Mouse (Mus musculus) neural tube, embryonic 14.5 days (tissue): ENCODE measurements around the gene Utp20. TPM values are rescaled to one million over a fixed set of nuclear protein-coding genes. Genes with fewer than 3 reads are reported as not detected.
"Not testable (repeated sequence)": the region's sequence is repeated elsewhere in the genome, so short reads cannot be mapped to it uniquely, and the experiment has no call there.

ENCODE experiments used
- ATAC-seq: fragments of 200-750 bp; cut with Nextera tagmentation; 2 replicates; pipeline ENCODE4 v1.8.0; 2017; ENCODE audit warnings: low read depth, mild to moderate bottlenecking, moderate TSS enrichment, moderate library complexity
- H3K27ac ChIP-seq: fragments of 300-500 bp; sonication (generic); 2 replicates; pipeline ENCODE4 v1.5.1; 2014; ENCODE audit warnings: low read depth, mild to moderate bottlenecking, control low read depth, low read length, moderate library complexity, mixed read lengths
- H3K27me3 ChIP-seq: fragments of 300-500 bp; sonication (generic); 2 replicates; pipeline ENCODE4 v1.6.1; 2014; ENCODE audit warnings: low read length; ENCODE audit not compliant: control insufficient read depth, insufficient read depth
- H3K36me3 ChIP-seq: fragments of 300-500 bp; sonication (generic); 2 replicates; pipeline ENCODE4 v1.6.1; 2014; ENCODE audit warnings: low read length, mixed read lengths; ENCODE audit not compliant: control insufficient read depth, insufficient read depth
- H3K4me1 ChIP-seq: fragments of 300-500 bp; sonication (generic); 2 replicates; pipeline ENCODE4 v1.6.1; 2014; ENCODE audit warnings: low read length; ENCODE audit not compliant: control insufficient read depth, insufficient read depth
- H3K4me2 ChIP-seq: fragments of 300-500 bp; sonication (generic); 2 replicates; pipeline ENCODE4 v1.6.1; 2014; ENCODE audit warnings: mild to moderate bottlenecking, low read depth, low read length, control low read depth
- H3K4me3 ChIP-seq: fragments of 300-500 bp; sonication (generic); 2 replicates; pipeline ENCODE4 v1.5.1; 2014; ENCODE audit warnings: low read depth, low read length, control low read depth, mixed read lengths
- H3K9ac ChIP-seq: fragments of 300-500 bp; sonication (generic); replicated peaks from 2 replicates; pipeline ENCODE4 v1.6.1; 2014; ENCODE audit warnings: low read depth, mild to moderate bottlenecking, control low read depth, low read length, mixed read lengths
- H3K9me3 ChIP-seq: fragments of 300-500 bp; sonication (generic); 2 replicates; pipeline ENCODE4 v1.6.1; 2016; ENCODE audit warnings: low read length; ENCODE audit not compliant: control insufficient read depth
- WGBS: fragments of 180-500 bp; shearing (Covaris S2); extraction: QIAGEN DNeasy Blood & Tissue Kit; methylation state at CpG from one replicate; pipeline ENCODE4 v1.1.7; 2014; 5-methylcytosine and 5-hydroxymethylcytosine counted together
- polyA plus RNA-seq: library from polyadenylated mRNA; unstranded; fragments of >200 nt; fragmentation: Nextera tagmentation; extraction: Ambion mirVana; gene quantifications from 2 replicates; pipeline ENCODE4 v1.2.1, GENCODE M21; 2014

Utp20 gene
- polyA plus RNA-seq, 1 experiment from 2014 or later, result 12.9 TPM

GRCm38 (mm10) chr10:88796939-88797338 lies 29.7 kb downstream of the Utp20 start:
- Histone ChIP-seq H3K36me3 (peaks cover 6% of the 10 kb centered on the region), H3K4me3 (no peak overlapping the region), H3K9ac (no peak overlapping the region), H3K4me2 (no peak overlapping the region), H3K27me3 (no peaks in the 10 kb centered on the region), H3K27ac (no peak overlapping the region), H3K4me1 (no peaks in the 10 kb centered on the region), H3K9me3 (no peaks in the 10 kb centered on the region)
- ATAC-seq, result no peak
- 92% methylated on average over 4 of the region's 4 CpGs for WGBS

- Histone ChIP-seq H3K36me3 (peaks cover 10% of the 10 kb centered on the region), H3K4me3 (no peak overlapping the region), H3K27me3 (no peaks in the 10 kb centered on the region), H3K27ac (no peak overlapping the region), H3K9ac (no peak overlapping the region), H3K4me1 (no peaks in the 10 kb centered on the region), H3K9me3 (no peaks in the 10 kb centered on the region), H3K4me2 (no peak overlapping the region)
- ATAC-seq, result no peak
- 98% methylated on average over 7 of the region's 7 CpGs for WGBS
Observed at GRCm38 (mm10) chr10:88795226-88795625, 31.4 kb downstream of the Utp20 start.

GRCm38 (mm10) chr10:88794606-88795005 lies 32.0 kb downstream of the Utp20 start:
- no peak for ATAC-seq
- peaks cover 10% of the 10 kb centered on the region for H3K36me3 ChIP-seq

DNA sequence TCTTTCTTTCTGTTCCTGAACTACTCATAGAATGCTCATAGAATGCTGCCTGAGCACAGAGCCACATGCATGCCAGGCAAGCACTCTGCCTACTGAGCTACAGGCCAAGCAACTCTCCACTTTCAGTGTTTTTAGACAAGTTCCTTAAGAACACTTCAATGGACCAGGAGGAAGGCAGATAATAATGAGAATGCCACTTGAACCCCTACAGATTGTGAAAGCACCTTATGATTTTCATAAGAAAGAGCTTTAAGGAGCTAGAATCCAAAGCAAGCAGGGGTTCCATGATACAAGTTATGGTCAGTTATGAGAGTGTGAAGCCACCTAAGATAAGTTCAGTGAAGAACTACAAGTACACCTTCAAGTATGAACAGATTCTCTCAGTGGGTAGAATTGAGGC lies 32.9 kb downstream of the Utp20 start:
- Histone ChIP-seq H3K27me3 (no peaks in the 10 kb centered on the region), H3K36me3 (peaks cover 10% of the 10 kb centered on the region), H3K9me3 (no peaks in the 10 kb centered on the region), H3K4me3 (no peak overlapping the region), H3K4me2 (no peak overlapping the region), H3K9ac (no peak overlapping the region), H3K27ac (no peak overlapping the region), H3K4me1 (no peaks in the 10 kb centered on the region)
- ATAC-seq, result no peak

More at GRCm38 (mm10) chr10:88794606-88795005, 32.0 kb downstream of the Utp20 start:
- no peaks in the 10 kb centered on the region for H3K9me3 ChIP-seq
- no peak overlapping the region for H3K27ac ChIP-seq
- H3K4me2 ChIP-seq, result no peak overlapping the region
- no peaks in the 10 kb centered on the region for H3K27me3 ChIP-seq
- H3K9ac ChIP-seq, result no peak overlapping the region
- no peaks in the 10 kb centered on the region for H3K4me1 ChIP-seq
- H3K4me3 ChIP-seq, result no peak overlapping the region
- WGBS, result 94% methylated on average over 8 of the region's 8 CpGs

DNA sequence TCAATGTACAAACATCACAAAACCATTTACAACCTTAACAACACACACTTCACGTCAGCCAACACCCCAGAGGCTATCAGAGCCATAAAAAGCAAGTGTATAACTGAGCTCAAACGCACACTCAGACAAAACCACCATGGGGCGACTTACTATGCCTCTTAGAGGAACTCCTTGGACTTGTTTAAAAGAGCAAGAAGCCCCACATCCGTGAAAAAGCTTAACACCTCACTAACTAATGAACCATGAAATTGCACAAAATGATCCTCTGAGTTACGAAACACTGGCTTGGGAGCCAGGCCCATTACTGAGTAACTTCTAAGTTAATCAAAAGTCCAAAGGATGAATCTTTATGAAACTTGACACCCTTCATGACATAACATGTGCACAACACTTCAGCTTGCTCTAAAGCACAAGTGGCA lies 42.1 kb downstream of the Utp20 start:
- Histone ChIP-seq H3K9ac (no peak overlapping the region), H3K27ac (no peak overlapping the region), H3K4me3 (no peak overlapping the region), H3K4me1 (no peaks in the 10 kb centered on the region), H3K27me3 (no peaks in the 10 kb centered on the region), H3K4me2 (no peak overlapping the region), H3K36me3 (peaks cover 19% of the 10 kb centered on the region), H3K9me3 (no peaks in the 10 kb centered on the region)
- WGBS, result 47% methylated on average over 5 of the region's 5 CpGs
- no peak for ATAC-seq

GRCm38 (mm10) chr10:88783941-88784340 lies 42.7 kb downstream of the Utp20 start:
- H3K36me3 ChIP-seq, result peaks cover 19% of the 10 kb centered on the region

DNA sequence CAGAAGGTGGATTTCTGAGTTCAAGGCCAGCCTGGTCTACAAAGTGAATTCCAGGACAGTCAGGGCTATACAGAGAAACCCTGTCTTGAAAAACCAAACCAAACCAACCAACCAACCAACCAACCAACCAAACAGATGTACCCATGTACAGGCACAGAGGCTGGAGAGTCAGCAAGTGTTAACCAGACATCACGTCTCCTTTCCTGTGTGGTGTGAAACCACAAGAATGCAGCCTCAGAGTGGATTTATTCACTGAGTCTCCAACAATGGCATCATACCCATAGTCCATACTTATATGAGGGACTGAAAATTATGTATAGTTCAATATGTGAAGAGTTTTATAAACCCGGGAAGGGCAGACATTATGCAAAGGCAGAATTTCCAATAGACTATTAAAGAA lies 43.5 kb downstream of the Utp20 start:
- not testable (repeated sequence) for ATAC-seq, H3K9me3 ChIP-seq, H3K4me2 ChIP-seq, H3K27me3 ChIP-seq, H3K4me1 ChIP-seq, H3K4me3 ChIP-seq, H3K9ac ChIP-seq, H3K27ac ChIP-seq
- WGBS, result 87% methylated on average over 2 of the region's 2 CpGs
- H3K36me3 ChIP-seq, result peaks cover 19% of the 10 kb centered on the region

More at GRCm38 (mm10) chr10:88783941-88784340, 42.7 kb downstream of the Utp20 start:
- Histone ChIP-seq H3K27ac (no peak overlapping the region), H3K27me3 (no peaks in the 10 kb centered on the region), H3K9me3 (no peaks in the 10 kb centered on the region), H3K4me3 (no peak overlapping the region), H3K4me1 (no peaks in the 10 kb centered on the region), H3K9ac (no peak overlapping the region), H3K4me2 (no peak overlapping the region)
- 94% methylated on average over 5 of the region's 5 CpGs for WGBS
- no peak for ATAC-seq

DNA sequence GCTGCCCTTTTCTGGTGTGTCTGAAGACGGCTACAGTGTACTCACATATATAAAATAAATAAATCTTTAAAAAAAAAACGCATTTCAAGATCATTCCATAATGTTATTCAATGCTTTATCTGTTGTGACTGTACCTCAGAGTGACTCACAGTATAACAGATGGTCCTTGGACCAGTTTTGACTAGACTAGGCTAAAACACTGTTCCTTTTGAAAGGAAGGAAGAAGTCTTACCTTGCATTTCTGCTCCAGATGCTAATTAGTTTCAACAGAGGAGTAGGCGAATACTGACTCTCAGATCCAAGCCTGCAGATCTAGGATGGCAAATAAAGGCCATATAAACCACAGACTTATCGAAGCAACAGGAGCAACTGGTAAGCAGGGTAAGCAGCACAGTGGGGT lies 45.9 kb downstream of the Utp20 start:
- Histone ChIP-seq H3K4me2 (no peak overlapping the region), H3K4me3 (no peak overlapping the region), H3K27me3 (no peaks in the 10 kb centered on the region), H3K36me3 (peaks cover 15% of the 10 kb centered on the region), H3K27ac (no peak overlapping the region), H3K9me3 (no peaks in the 10 kb centered on the region), H3K4me1 (no peaks in the 10 kb centered on the region), H3K9ac (no peak overlapping the region)
- 89% methylated on average over 4 of the region's 4 CpGs for WGBS
- no peak for ATAC-seq

DNA sequence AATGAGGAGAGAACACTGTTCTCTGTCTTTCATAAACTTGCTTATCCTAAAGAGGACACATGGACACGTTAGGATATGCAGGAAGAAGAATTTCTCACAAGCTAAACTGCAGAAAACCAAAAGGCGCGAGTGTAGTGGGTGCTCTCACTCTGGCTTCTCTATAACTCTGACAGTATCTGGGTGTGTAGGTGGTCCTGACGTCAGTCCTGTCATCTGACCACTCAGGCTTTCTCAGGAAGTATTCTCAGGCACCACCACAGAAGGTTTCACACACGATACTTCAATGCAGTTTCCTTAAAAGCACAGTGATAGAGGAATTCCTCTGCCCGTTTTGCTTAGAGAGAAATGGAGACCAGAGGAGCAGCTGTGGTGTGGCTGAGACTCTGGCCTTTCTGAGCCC lies 50.4 kb downstream of the Utp20 start:
- Histone ChIP-seq H3K9ac (no peak overlapping the region), H3K27me3 (no peaks in the 10 kb centered on the region), H3K9me3 (no peaks in the 10 kb centered on the region), H3K4me1 (no peaks in the 10 kb centered on the region), H3K4me3 (no peak overlapping the region), H3K36me3 (peaks cover 19% of the 10 kb centered on the region), H3K27ac (no peak overlapping the region), H3K4me2 (no peak overlapping the region)
- 92% methylated on average over 6 of the region's 6 CpGs for WGBS
- no peak for ATAC-seq

DNA sequence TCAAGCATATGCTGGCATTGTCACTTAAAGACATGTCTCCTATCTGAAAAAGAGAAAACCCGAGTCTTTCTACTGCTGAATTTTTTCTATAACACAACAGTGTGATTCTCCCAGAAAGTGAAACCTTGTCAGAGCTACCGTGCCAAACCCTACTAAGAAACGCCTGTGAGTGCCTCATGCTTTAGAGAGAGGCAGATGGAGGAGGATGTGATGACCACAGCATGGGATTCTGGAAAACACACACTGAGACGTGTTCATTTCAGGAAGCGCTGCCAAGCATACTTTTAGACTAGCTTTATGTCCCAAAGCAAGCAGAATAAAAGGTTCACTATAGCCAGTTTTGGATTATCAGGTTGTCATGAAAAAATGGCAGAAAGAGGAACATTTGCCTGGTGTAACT lies 53.6 kb downstream of the Utp20 start:
- H3K36me3 ChIP-seq, result peaks cover 27% of the 10 kb centered on the region
- H3K4me3 ChIP-seq, H3K27me3 ChIP-seq, H3K9ac ChIP-seq, ATAC-seq, H3K9me3 ChIP-seq, H3K27ac ChIP-seq, H3K4me2 ChIP-seq, H3K4me1 ChIP-seq: not testable (repeated sequence)
- 87% methylated on average over 5 of the region's 5 CpGs for WGBS
